Mouse (Mus musculus) MEL (cell line): Measurements from ENCODE around the gene Ccdc155.

Experiments used
- CTCF ChIP-seq, 3 experiments: IDR thresholded peaks in 2 of 3; conservative IDR thresholded peaks in 1 of 3; 2 replicates each; pipeline ENCODE4 v1.5.1; 2011 to 2012; ENCODE audit warnings: low read length in 3 of 3, low read depth in 2 of 3, mild to moderate bottlenecking in 2 of 3, improper control_type of control experiment in 1 of 3, inconsistent platforms in 1 of 3, mixed read lengths in 1 of 3, moderate library complexity in 1 of 3; ENCODE audit not compliant: control insufficient read depth in 1 of 3, insufficient read depth in 1 of 3, poor library complexity in 1 of 3, severe bottlenecking in 1 of 3
- EP300 ChIP-seq, 2 experiments: IDR thresholded peaks; 2 replicates each; pipeline ENCODE4 v1.6.1; 2011; ENCODE audit warnings: improper control_type of control experiment in 2 of 2, low read length in 2 of 2, low read depth in 1 of 2, mild to moderate bottlenecking in 1 of 2
- GABPA ChIP-seq: IDR thresholded peaks from 2 replicates; pipeline ENCODE4 v1.6.1; 2012; ENCODE audit warnings: low read depth, mild to moderate bottlenecking, inconsistent platforms, low read length, improper control_type of control experiment, moderate library complexity
- HCFC1 ChIP-seq: IDR thresholded peaks from 2 replicates; pipeline ENCODE4 v1.6.1; 2012; ENCODE audit warnings: low read depth, mild to moderate bottlenecking, inconsistent platforms, low read length, improper control_type of control experiment, moderate library complexity
- MYC ChIP-seq: IDR thresholded peaks from 2 replicates; pipeline ENCODE4 v1.6.1; 2011; ENCODE audit warnings: low read depth, mild to moderate bottlenecking, low read length, improper control_type of control experiment, moderate library complexity
- SMC3 ChIP-seq: IDR thresholded peaks from 2 replicates; pipeline ENCODE4 v1.6.1; 2011; ENCODE audit warnings: low read depth, low read length, improper control_type of control experiment
- TCF12 ChIP-seq: IDR thresholded peaks from 2 replicates; pipeline ENCODE4 v1.6.1; 2014; ENCODE audit warnings: low read depth, mild to moderate bottlenecking, inconsistent platforms, low read length, improper control_type of control experiment, moderate library complexity
- USF1 ChIP-seq: IDR thresholded peaks from 2 replicates; pipeline ENCODE4 v1.6.1; 2014; ENCODE audit warnings: low read depth, mild to moderate bottlenecking, inconsistent platforms, low read length, improper control_type of control experiment, moderate library complexity
- USF2 ChIP-seq, 2 experiments: IDR thresholded peaks; 2 replicates each; pipeline ENCODE4 v1.6.1; 2011 to 2012; ENCODE audit warnings: improper control_type of control experiment in 2 of 2, low read length in 2 of 2, borderline replicate concordance in 1 of 2, inconsistent platforms in 1 of 2, low read depth in 1 of 2, mild to moderate bottlenecking in 1 of 2; ENCODE audit not compliant: insufficient read depth in 1 of 2
- ZKSCAN1 ChIP-seq: IDR thresholded peaks from 2 replicates; pipeline ENCODE4 v1.6.1; 2012; ENCODE audit warnings: low read depth, mild to moderate bottlenecking, inconsistent platforms, low read length, improper control_type of control experiment, moderate library complexity

GRCm38 (mm10) chr7:45158991-45159390 is 45.7 kb downstream of the Ccdc155 start:
- no peak for TF ChIP-seq TCF12
- no peak for TF ChIP-seq MYC
- no peak for TF ChIP-seq EP300 (IDR thresholded peaks at IDR 0.05; ENCODE audit: low read depth in 1 of 2, low read length in 2 of 2)
- TF ChIP-seq USF2 (IDR thresholded peaks at IDR 0.05; ENCODE audit: borderline replicate concordance in 1 of 2, insufficient read depth in 1 of 2, low read depth in 1 of 2, low read length in 2 of 2), result no peak
- no peak for TF ChIP-seq HCFC1
- TF ChIP-seq ZKSCAN1, result no peak
- no peak for TF ChIP-seq CTCF (IDR thresholded peaks at IDR 0.05 in 2 of 3, conservative IDR thresholded peaks at IDR 0.05 in 1 of 3; ENCODE audit: control insufficient read depth in 1 of 3, insufficient read depth in 1 of 3, low read depth in 2 of 3, low read length in 3 of 3, poor library complexity in 1 of 3, severe bottlenecking in 1 of 3)
- TF ChIP-seq USF1, result no peak
- TF ChIP-seq GABPA, result no peak
- TF ChIP-seq SMC3, result no peak
